Mouse (Mus musculus) midbrain, embryonic 15.5 days (tissue): Measurements from ENCODE around the gene Zim1. TPM values are rescaled to one million over a fixed set of nuclear protein-coding genes. Genes with fewer than 3 reads are reported as not detected.

Source experiments
- ATAC-seq: fragments of 200-750 bp; cut with Nextera tagmentation; replicated peaks from 2 replicates; pipeline ENCODE4 v1.8.0; 2017; ENCODE audit warnings: moderate TSS enrichment
- H3K27ac ChIP-seq: fragments of 300-500 bp; sonication (generic); 2 replicates; pipeline ENCODE4 v1.5.1; 2015; ENCODE audit warnings: mild to moderate bottlenecking, inconsistent platforms
- H3K27me3 ChIP-seq: fragments of 300-500 bp; sonication (generic); replicated peaks from 2 replicates; pipeline ENCODE4 v1.6.1; 2015; ENCODE audit warnings: inconsistent platforms
- H3K36me3 ChIP-seq: fragments of 300-500 bp; sonication (generic); replicated peaks from 2 replicates; pipeline ENCODE4 v1.6.1; 2015; ENCODE audit warnings: inconsistent platforms
- H3K4me1 ChIP-seq: fragments of 300-500 bp; sonication (generic); 2 replicates; pipeline ENCODE4 v1.6.1; 2015; ENCODE audit warnings: inconsistent platforms
- H3K4me2 ChIP-seq: fragments of 300-500 bp; sonication (generic); 2 replicates; pipeline ENCODE4 v1.6.1; 2015; ENCODE audit warnings: inconsistent platforms, mild to moderate bottlenecking, moderate library complexity
- H3K4me3 ChIP-seq: fragments of 300-500 bp; sonication (generic); 2 replicates; pipeline ENCODE4 v1.5.1; 2015; ENCODE audit warnings: mild to moderate bottlenecking, inconsistent platforms
- H3K9ac ChIP-seq: fragments of 300-500 bp; sonication (generic); 2 replicates; pipeline ENCODE4 v1.6.1; 2015; ENCODE audit warnings: mild to moderate bottlenecking, inconsistent platforms
- H3K9me3 ChIP-seq: fragments of 300-500 bp; sonication (generic); 2 replicates; pipeline ENCODE4 v1.6.1; 2016; ENCODE audit warnings: inconsistent platforms
- WGBS: fragments of 180-500 bp; shearing (Covaris S2); methylation state at CpG from one replicate; pipeline ENCODE4 v1.1.7; 2015; ENCODE audit warnings: mixed read lengths; 5-methylcytosine and 5-hydroxymethylcytosine counted together
- polyA plus RNA-seq: library from polyadenylated mRNA; unstranded; fragments of >200 nt; fragmentation: Nextera tagmentation; extraction: Ambion mirVana; gene quantifications from 2 replicates; pipeline ENCODE4 v1.2.1, GENCODE M21; 2015

The Zim1 gene
- polyA plus RNA-seq, 1 experiment from 2014 or later: 7.8 TPM

DNA sequence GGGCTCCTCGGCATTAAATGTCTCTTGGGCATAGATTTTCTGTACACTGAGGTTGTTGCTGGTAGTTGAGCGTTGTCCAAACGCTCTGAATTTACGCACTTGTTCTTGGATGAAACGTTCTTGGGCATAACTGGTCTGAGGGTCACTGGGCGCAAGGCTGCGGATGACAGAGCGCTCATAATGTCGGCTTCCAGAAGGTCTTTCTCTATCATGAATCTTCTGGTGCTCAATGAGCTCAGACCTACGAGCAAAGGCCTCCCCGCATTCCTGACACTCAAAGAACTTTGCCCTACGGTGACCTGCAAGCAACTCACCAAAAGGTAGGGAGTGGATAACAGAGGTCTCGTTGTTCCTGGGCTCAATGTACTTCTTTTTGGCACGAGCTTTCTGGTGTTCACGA lies 13.1 kb upstream of the Zim1 start:
- Histone ChIP-seq H3K9me3 (no peaks in the 10 kb centered on the region), H3K4me2 (no peak overlapping the region), H3K9ac (no peak overlapping the region), H3K27ac (no peak overlapping the region), H3K4me3 (no peak overlapping the region), H3K27me3 (no peaks in the 10 kb centered on the region), H3K4me1 (no peaks in the 10 kb centered on the region), H3K36me3 (peaks cover 48% of the 10 kb centered on the region)
- WGBS: 95% methylated on average over 15 of the region's 15 CpGs
- ATAC-seq: no peak

DNA sequence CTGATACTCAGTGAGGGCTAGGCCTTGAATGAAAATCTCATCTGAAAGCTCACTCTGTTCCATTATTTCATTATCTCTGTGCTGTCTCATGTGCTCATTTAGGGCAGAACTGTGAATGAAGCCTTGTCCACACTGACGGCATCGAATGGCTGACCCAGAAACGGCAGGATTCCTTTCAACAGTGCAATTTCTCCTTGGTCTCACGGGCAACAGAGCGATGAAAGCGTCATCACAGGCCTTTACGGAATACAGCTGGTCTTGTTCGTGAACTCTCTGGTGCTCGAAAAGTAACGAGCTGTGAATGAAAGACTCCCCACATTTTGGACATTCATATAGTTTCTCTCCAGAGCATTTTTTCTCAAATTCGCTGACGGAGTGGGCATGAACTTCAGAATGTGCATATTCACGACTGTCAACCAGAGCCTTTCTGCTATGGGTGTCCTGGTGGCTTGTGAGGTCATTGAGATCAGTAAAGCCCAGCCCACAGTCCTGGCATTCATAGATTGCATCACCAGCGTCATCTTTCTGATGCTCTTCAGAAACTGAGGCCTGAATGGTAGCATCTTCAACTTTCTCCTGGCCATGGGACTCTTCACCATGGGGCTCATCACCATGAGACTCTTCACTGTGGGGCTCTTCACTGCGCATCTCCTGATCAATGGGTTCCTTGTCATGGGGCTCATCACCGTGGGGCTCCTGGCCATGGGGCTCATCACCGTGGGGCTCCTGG lies 12.4 kb upstream of the Zim1 start:
- H3K4me2 ChIP-seq: no peak overlapping the region

GRCm38 (mm10) chr7:6707416-6708015 lies 11.3 kb upstream of the Zim1 start:
- Histone ChIP-seq H3K36me3 (peaks cover 41% of the 10 kb centered on the region), H3K9me3 (no peaks in the 10 kb centered on the region), H3K4me1 (no peaks in the 10 kb centered on the region), H3K4me3 (no peak overlapping the region), H3K4me2 (no peak overlapping the region), H3K9ac (no peak overlapping the region), H3K27me3 (no peaks in the 10 kb centered on the region), H3K27ac (no peak overlapping the region)
- ATAC-seq: no peak
- 94% methylated on average over 23 of the region's 23 CpGs for WGBS

More for the DNA sequence above, 12.4 kb upstream of the Zim1 start:
- 87% methylated on average over 17 of the region's 17 CpGs for WGBS
- H3K9ac ChIP-seq: no peak overlapping the region
- no peaks in the 10 kb centered on the region for H3K9me3 ChIP-seq
- no peaks in the 10 kb centered on the region for H3K4me1 ChIP-seq
- no peak overlapping the region for H3K4me3 ChIP-seq
- H3K36me3 ChIP-seq: peaks cover 48% of the 10 kb centered on the region
- no peak for ATAC-seq
- H3K27ac ChIP-seq: no peak overlapping the region
- no peaks in the 10 kb centered on the region for H3K27me3 ChIP-seq

GRCm38 (mm10) chr7:6699230-6699629 lies 3.0 kb upstream of the Zim1 start:
- Histone ChIP-seq H3K27me3 (no peaks in the 10 kb centered on the region), H3K9ac (no peak overlapping the region), H3K4me3 (no peak overlapping the region), H3K36me3 (no peaks in the 10 kb centered on the region), H3K4me2 (no peak overlapping the region), H3K27ac (no peak overlapping the region), H3K4me1 (no peaks in the 10 kb centered on the region), H3K9me3 (no peaks in the 10 kb centered on the region)
- 82% methylated on average over 3 of the region's 3 CpGs for WGBS
- no peak for ATAC-seq

GRCm38 (mm10) chr7:6685511-6685910 lies 10.7 kb downstream of the Zim1 start:
- Histone ChIP-seq H3K36me3 (no peaks in the 10 kb centered on the region), H3K4me3 (no peak overlapping the region)
- no peak for ATAC-seq

GRCm38 (mm10) chr7:6666726-6667125 lies 29.5 kb downstream of the Zim1 start:
- WGBS: 80% methylated on average over 3 of the region's 3 CpGs
- Histone ChIP-seq H3K27me3 (no peaks in the 10 kb centered on the region), H3K9ac (no peak overlapping the region), H3K9me3 (no peaks in the 10 kb centered on the region), H3K4me2 (no peak overlapping the region), H3K4me1 (no peaks in the 10 kb centered on the region), H3K27ac (no peak overlapping the region), H3K36me3 (no peaks in the 10 kb centered on the region), H3K4me3 (no peak overlapping the region)
- ATAC-seq: no peak

More at GRCm38 (mm10) chr7:6685511-6685910, 10.7 kb downstream of the Zim1 start:
- H3K9ac ChIP-seq: no peak overlapping the region
- H3K9me3 ChIP-seq: no peaks in the 10 kb centered on the region; the same call in 1 of the 2 replicates
- H3K27ac ChIP-seq: no peak overlapping the region
- H3K4me2 ChIP-seq: no peak overlapping the region
- no peaks in the 10 kb centered on the region for H3K4me1 ChIP-seq
- no peaks in the 10 kb centered on the region for H3K27me3 ChIP-seq
- WGBS: 93% methylated on average over 6 of the region's 6 CpGs

DNA sequence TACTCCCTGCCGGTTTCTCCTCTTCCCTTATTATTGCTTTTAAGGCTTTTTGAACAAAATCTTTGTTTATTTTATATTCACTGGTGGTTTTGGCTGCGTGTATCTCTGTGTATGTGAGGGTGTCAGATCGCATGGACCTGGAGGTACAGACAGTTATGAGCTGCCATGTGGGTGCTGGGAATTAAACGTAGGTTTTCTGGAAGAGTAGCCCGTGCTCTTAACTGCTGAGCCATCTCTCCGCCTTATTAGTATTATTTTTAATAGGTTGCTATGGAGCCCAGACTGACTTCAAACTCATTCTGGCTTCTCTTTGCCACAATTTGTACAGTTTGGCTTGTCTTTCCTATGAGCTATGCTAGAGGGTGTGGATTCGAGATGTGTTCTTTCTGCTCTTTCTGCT lies 32.8 kb downstream of the Zim1 start:
- Histone ChIP-seq H3K4me2 (no peak overlapping the region), H3K9me3 (no peaks in the 10 kb centered on the region), H3K27me3 (no peaks in the 10 kb centered on the region), H3K4me1 (no peaks in the 10 kb centered on the region), H3K27ac (no peak overlapping the region), H3K9ac (no peak overlapping the region), H3K36me3 (no peaks in the 10 kb centered on the region), H3K4me3 (no peak overlapping the region)
- ATAC-seq: no peak
- WGBS: 85% methylated on average over 7 of the region's 7 CpGs

- Histone ChIP-seq H3K36me3 (no peaks in the 10 kb centered on the region), H3K4me3 (no peak overlapping the region)
- ATAC-seq: peak; percentile 79
Observed at GRCm38 (mm10) chr7:6659605-6660004, 36.6 kb downstream of the Zim1 start.

GRCm38 (mm10) chr7:6658606-6659005 lies 37.6 kb downstream of the Zim1 start:
- Histone ChIP-seq H3K36me3 (no peaks in the 10 kb centered on the region), H3K27ac (no peak overlapping the region), H3K4me3 (no peak overlapping the region), H3K9ac (no peak overlapping the region), H3K4me2 (no peak overlapping the region), H3K27me3 (no peaks in the 10 kb centered on the region), H3K9me3 (no peaks in the 10 kb centered on the region), H3K4me1 (no peaks in the 10 kb centered on the region)
- 87% methylated on average over 7 of the region's 7 CpGs for WGBS
- ATAC-seq: no peak

More at GRCm38 (mm10) chr7:6659605-6660004, 36.6 kb downstream of the Zim1 start:
- no peaks in the 10 kb centered on the region for H3K9me3 ChIP-seq
- H3K4me2 ChIP-seq: no peak overlapping the region
- WGBS: 17% methylated on average over 2 of the region's 2 CpGs
- H3K27ac ChIP-seq: no peak overlapping the region
- H3K9ac ChIP-seq: no peak overlapping the region
- H3K4me1 ChIP-seq: no peaks in the 10 kb centered on the region
- no peaks in the 10 kb centered on the region for H3K27me3 ChIP-seq

GRCm38 (mm10) chr7:6652151-6652550 lies 44.1 kb downstream of the Zim1 start:
- Histone ChIP-seq H3K4me1 (no peaks in the 10 kb centered on the region), H3K36me3 (no peaks in the 10 kb centered on the region), H3K4me3 (no peak overlapping the region), H3K27me3 (no peaks in the 10 kb centered on the region), H3K4me2 (no peak overlapping the region), H3K9me3 (no peaks in the 10 kb centered on the region), H3K9ac (no peak overlapping the region), H3K27ac (no peak overlapping the region)
- no peak for ATAC-seq
- WGBS: 87% methylated on average over 5 of the region's 5 CpGs

- no peaks in the 10 kb centered on the region for H3K27me3 ChIP-seq
- WGBS: 80% methylated on average over 7 of the region's 7 CpGs
- H3K27ac ChIP-seq: no peak overlapping the region
- no peak for ATAC-seq
- H3K9me3 ChIP-seq: no peaks in the 10 kb centered on the region
- no peak overlapping the region for H3K4me2 ChIP-seq
- no peaks in the 10 kb centered on the region for H3K4me1 ChIP-seq
- H3K4me3 ChIP-seq: no peak overlapping the region
- H3K9ac ChIP-seq: no peak overlapping the region
- H3K36me3 ChIP-seq: no peaks in the 10 kb centered on the region
Observed at GRCm38 (mm10) chr7:6651221-6651620, 45.0 kb downstream of the Zim1 start.

DNA sequence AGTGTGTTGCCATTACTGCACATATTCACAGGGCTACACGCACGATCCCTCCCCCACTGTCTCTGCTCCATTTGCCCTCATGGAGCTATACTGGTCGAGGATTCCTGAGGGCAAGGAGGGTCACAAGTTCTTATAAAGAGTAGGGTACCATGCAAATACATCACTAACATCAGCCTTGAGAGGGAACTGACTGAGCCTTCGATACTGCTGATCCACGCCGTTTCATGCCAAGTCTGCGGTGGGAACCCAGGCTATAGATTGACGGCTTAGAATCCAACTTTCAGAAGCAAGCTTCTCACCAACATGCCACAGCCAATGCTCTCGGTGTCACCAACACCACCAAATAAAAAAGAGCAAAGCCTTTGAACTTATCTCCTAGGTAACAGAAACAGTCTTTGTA lies 45.7 kb downstream of the Zim1 start:
- ATAC-seq: no peak
- Histone ChIP-seq H3K36me3 (no peaks in the 10 kb centered on the region), H3K9ac (no peak overlapping the region), H3K4me1 (no peaks in the 10 kb centered on the region), H3K27me3 (no peaks in the 10 kb centered on the region), H3K4me3 (no peak overlapping the region), H3K27ac (no peak overlapping the region), H3K4me2 (no peak overlapping the region), H3K9me3 (no peaks in the 10 kb centered on the region)
- WGBS: 92% methylated on average over 9 of the region's 9 CpGs

DNA sequence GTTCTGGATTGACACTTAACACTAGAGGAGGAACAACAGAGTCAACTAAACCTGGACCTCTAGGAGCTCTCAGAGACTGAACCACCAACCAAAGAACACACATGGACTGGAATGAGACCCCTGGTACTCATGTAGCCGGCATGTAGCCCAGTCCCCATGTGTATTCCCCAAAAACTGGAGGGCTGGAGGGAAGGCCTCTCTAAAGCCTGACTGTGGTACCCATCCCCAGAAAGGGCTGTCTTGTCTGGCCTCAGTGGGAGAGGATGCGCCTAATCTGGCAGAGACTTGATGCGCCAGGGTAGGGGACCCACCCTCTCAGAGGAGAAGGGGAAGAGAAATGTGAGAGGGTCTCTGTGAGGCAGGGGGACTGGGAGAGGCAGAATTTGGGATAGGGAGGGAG lies 50.4 kb downstream of the Zim1 start:
- Histone ChIP-seq H3K27me3 (no peaks in the 10 kb centered on the region), H3K36me3 (no peaks in the 10 kb centered on the region), H3K4me2 (no peak overlapping the region), H3K27ac (no peak overlapping the region), H3K4me1 (no peaks in the 10 kb centered on the region), H3K9ac (no peak overlapping the region), H3K9me3 (no peaks in the 10 kb centered on the region), H3K4me3 (no peak overlapping the region)
- 79% methylated on average over 3 of the region's 3 CpGs for WGBS
- ATAC-seq: no peak
